Mouse (Mus musculus): ENCODE measurements around the gene Adad2.
A peak's percentile ranks its signal among the peaks of the same experiment; 100 is the strongest.

Adad2 gene

DNA sequence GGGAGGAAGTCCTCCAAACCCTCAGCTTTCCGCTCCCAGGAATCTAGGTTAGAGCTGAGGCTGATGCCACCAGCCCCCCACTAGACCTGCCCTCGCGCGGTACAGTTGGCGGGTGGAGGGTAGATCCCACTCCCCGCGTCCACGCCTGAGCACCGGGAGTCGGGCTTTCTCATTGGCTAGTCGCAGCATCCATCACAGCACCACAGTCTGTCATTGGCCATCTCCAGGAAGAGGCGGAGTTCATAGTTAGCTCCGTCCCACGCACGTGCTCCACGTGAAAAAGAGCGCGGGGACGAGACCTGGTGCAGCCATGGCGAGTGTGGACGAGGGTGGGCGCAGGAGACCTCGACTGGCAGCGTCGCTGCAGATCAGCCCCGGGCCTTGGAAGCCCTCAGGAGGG, at the start of gene Adad2:
Gene Adad2, plus strand, starts transcription at position 277 of the 400 bp plus-strand sequence.
- no peak for DNase-seq

DNA sequence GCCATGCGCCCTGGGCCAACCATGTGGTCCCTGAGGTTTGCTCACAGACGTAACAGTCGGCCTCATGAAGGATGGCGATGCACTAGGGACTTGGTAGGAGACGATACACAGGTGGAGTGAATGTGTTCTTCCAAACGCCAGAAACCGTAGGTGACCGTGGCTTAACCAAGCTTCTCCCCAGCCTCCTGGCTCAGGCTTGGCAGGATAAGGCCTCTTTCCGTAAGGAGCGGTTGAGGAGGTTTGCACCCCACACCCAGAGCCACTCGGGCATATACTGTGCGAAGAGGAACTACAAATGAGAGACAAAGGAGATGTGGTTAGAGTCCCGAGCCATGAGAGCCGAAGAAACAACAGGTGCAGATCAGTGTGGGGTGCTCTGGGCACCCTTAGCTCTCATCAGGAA, 48.7 kb upstream of the Adad2 start:
- DNase-seq = peak; percentile 50 to 54

DNA sequence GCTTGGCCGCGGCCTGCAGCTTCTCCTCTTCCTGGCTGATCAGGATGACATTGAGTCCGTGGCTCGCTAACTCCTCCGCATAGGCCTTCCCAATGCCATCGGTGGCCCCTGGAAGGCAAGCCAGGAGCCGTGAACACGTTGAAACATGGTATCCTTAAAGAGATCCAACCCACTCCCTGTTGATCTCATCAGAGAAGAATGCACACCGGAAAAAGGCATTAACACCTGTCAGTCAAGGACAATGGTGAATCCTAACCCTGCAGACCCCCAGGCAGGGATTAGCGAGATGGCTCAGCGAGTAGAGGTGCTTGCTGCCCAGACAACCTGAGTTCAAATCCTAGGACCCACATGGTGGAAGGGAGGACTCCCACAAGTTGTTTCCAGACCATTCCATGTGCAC, 46.2 kb upstream of the Adad2 start:
- no peak for DNase-seq

DNA sequence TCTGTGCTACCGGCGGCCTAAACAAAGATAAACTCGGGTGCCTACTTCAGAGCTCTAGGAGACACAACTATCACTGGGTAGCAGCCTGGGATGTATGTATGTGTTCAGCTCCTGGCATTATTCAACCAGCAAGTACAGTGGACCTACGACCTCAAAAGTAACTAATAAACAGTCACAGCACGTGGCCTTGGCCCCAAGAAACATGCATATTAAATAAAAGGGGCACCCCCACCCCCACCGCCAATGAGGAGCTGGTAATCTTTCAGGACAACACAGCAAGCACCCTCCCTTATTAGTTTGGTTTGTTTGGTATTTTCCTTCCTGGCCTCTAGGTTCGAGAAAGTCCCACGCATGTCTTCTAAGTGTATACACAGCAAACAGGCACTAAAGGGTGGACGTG, 44.3 kb upstream of the Adad2 start:
- no peak for DNase-seq

DNA sequence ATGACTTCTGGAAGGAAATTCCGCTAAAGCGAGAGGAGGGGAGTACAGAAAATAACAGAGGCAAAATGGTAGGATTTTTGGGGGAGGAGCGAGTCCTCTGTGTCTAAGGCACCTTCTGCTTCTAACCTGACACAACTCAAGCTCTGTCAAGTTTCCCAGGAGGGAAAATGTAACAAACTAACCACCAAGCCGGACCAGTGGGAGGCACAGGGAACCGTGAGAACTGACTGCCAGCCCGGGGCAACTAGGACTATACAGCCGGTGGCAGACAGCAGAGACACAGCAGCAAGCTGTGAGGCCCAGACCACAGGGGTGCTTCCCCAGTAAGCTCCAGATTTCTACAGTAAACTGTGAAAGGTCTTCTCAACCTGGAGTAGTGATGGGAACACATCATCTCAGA, 43.6 kb upstream of the Adad2 start:
- DNase-seq = no peak

DNA sequence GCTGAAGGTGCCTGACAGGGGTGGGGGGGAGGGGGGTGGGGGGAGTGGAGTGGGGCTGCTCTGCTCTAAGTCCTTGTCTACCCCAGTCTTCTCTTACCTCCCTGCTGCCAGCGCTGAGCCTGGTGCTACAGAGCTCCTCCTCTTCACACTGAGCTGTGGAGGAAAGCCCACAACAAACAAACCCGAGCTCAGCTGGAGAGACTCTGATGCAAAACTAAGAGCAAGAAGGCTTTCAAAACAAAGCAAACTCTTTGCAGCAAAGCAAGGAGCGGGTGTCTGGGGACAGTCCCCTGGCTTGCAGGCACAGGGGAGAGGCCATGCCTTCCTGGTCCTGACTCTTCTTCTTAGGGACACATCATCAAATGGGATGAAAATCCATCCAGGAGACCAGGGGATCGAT, 42.7 kb upstream of the Adad2 start:
- DNase-seq = no peak

DNA sequence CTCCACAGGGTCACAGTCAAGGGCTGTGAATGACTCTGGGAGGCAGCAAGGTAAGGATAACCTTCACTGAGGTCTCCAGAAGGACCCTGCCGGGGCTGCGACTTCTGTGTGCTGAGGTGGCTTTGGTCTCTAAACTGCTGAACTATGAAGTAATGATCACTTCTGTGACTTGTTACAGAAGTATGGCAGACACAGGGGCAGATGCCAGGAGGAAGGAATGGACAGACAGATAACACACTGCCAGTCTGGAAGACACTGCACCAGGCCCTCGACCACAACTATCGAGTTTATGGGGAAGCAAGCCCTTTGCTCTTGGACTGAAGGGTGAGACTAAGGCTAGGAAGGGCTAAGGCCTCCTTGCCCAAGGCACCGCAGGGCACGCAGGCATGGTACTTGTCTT, 41.4 kb upstream of the Adad2 start:
- no peak for DNase-seq

DNA sequence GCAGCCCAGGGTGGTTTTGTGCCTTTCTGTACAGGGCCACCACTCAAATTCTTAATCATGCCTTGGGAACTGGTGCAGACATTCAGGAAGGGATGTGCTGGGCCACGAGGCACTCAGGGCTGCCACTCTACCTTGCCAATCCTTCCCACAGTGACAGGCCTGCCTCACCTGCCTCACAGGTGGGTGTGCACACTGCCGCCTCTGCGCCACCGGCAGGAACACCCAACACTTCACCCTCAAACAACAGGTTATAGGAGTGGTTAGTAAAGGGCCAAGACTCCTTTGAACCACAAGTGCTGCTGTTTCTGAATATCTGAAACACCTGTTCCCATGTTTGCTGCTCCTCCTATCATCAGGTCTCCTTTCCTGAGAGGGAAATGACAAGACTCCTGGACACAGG, 40.1 kb upstream of the Adad2 start:
- DNase-seq = no peak

DNA sequence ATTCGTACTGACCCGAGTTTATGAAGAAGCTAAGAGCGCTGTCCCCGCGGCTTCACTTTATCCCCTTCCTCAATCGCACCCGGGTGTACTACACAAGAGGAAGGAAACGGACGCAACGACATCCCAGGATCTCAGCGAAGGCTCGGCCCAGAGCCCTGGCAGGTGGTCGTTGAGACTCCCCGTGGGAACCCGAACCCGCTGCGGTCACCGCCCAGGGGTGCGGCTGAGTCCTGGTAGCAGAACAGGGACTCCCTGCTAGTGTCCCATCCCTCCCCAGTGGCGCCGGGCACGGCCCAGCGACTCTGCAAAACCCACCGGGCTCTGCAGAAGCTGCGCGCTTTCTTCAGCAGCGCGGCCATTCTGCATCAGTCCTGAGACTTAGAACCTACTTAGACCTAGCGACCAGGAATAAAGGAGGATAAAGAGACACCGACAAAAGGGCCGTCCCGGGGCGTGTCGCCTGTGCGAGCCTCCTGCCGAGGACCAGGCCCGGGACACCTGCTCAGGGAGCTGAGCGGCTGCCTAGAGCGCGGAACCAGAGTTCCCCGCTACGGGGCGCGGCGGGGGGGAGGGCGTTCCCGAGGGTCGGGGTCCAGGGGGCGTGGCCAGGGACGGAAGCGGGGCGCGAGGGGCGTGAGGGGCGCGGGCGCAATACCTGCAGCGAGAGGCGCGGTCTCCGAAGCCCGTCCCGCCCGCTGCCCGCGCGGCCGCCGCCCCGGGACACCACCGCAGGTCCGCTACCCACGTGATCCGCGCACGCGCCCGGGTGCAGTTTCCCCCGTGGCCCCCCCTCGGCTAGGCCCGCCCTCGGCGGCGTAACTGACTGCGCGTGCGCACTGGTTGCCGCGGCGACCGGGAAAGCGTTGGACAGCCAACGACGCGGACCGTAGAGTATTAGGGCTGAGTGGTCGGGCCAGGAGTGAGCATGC, 37.8 kb upstream of the Adad2 start, which contains the start of the genes Hsdl1 and Dnaaf1:
Gene Hsdl1, minus strand, starts transcription at position 747 of the 929 bp plus-strand sequence.
Gene Dnaaf1, plus strand, starts transcription at position 799 of the 929 bp plus-strand sequence.
- peak; percentile 98 to 99 for DNase-seq

DNA sequence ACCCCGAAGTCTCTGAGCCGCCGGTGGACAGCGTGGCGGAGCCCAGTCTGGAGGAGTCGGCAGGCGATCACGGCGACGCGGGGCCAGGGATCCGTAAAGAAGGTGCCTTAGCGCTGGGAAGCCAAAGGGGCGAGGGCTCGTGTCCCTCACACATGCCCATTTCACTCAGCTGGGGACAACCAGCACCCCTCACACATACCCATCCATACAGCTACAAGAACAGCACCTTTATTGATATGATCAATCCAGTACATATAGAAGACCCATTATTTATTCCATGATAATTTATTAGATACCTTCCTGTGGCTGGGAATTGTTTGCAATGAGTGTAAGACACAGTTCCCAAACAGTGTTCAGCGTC, 37.2 kb upstream of the Adad2 start:
- no peak for DNase-seq

DNA sequence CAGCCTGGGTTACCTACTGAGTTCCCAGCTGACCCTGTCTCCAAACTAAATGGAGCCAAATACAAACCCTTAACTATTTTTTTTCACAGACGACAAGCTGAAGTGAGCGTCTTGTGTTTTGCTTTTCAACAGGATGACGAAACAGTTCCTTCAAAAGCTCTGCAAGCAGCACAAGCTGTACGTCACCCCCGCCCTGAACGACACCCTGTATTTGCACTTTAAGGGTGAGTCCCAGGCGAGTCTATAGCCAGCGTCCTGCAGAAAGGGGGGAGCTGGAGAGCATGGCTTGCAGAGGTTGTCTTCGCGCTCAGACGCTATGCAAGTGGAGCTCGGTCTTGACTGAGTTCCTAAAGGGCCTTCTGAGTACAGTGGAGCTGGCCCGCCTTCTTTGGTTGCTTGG, 33.5 kb upstream of the Adad2 start:
- no peak for DNase-seq

DNA sequence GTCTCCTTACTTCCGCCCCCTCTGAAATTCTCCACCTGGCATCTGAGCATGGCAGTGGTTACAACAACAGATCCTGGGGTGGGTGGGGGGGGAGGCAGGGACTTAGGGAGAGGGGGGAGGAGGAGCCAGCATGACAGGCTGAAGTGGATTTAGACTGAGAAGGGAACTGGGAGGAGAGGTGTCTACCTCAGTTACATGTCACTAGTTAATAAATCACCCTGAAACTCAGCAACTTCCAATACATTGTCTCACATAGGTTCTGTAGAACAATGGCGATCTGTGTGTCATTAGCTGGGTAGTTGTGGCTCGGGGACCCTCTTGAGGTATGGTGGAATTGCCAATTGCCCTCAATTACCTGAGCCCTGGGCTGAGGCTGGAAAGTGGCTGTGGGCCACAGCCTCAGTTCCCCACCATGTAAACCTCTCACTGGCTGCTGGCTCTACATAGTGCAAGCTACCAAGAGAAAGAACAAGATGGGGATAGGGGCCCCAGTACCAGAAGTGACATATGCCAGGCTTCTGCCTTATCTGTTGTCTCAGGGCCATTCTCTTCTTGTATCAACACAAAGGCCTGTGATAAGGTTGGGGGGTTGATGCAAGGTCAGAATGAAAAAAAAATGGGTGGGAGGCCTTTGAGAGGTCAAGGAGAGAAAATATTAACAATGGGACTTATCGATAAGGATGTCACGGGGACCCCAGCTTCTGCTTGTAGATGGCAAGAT, 31.9 kb upstream of the Adad2 start:
- DNase-seq = no peak

DNA sequence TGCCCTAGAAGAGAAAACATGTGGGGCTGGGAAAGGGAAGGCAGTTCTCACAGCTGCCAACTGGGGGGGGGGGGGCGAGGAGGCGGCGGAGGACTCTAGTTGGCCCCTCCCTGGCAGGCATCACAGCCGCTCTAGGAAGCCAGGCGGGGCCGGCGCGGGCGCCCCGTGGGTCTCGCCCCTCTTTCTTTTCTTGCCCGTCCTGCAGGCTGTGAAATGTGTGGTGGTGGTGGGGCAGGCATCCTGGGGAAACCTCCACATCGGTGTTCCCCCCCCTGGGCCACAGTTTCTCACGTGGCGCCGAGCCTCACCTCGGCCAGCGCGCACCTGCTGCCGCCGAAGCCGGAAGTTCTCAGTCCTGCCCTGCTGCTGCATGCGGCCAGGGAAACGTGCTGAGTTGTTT, 26.6 kb upstream of the Adad2 start:
- no peak for DNase-seq

DNA sequence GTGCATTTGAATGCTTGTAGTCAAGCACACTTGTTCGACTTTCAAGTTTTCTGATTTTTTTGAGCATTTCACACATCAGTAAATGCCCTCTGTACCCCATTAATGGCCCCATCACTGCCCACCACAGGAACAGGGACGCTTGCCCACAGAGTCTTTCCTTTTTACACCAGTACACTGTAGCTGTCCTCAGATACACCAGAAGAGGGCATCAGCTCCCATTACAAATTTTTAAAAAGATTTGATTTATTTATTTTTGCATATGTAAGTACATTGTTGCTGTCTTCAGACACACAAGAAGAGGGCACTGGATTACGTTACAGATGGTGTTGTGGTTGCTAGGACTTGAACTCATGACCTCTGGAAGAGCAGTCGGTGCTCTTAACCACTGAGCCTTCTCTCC, 24.2 kb upstream of the Adad2 start:
- DNase-seq = no peak

DNA sequence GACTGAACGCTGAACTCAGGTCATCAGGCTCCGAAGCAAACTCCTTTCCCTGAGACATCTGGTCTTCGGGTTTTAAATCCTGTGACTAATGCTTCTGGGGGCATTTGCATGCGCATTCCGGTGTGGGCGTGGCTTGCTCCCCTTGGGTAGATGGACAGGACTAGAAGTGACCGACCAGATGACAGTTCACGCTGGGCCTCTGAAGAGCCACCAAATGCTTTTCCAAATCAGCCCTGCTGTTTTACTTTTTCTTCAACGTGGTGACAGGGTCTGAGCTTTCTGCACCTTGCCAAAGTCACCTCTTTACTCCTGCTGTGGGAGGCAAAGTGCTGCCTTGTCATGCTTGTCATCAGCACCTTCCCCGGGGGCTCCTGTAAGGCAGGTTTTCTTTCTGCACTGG, 23.7 kb upstream of the Adad2 start:
- no peak for DNase-seq

DNA sequence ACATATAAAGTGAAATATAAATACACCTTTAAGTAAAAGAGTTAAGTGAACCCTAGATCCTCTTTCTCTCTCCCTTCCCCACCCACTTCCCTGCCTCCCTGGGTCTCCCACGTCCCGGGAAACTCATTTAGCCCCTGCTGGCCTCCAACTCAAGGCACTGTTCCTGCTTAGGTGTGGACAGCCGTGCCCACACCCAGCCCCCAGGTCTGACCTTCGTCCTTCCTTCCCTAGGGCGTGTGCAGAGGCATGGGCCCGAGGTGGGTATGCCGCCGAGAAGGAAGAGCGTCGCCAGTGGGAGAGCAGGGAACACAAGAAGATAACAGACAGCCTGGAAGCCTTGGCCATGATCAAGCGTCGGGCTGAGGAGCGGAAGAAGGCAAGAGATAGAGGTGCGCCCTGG, 22.2 kb upstream of the Adad2 start:
- DNase-seq = no peak

DNA sequence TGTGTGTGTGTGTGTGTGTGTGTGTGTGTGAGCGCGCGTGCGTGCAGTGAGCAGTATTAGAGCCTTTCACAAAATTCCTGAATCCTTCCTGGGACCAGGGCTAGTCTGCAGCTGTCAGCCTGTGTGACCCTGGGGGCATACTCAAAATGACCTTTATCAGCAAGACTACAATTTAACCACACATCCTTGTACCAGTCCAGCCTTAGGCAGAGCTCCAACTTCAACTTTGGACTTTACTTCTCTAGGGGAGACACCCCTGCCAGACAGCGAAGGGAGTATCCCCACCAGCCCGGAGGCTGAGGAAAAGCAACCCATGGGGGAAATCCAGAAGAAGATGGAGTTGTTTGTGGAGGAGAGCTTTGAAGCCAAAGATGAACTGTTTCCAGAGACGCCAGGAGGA, 21.1 kb upstream of the Adad2 start:
- DNase-seq = no peak

DNA sequence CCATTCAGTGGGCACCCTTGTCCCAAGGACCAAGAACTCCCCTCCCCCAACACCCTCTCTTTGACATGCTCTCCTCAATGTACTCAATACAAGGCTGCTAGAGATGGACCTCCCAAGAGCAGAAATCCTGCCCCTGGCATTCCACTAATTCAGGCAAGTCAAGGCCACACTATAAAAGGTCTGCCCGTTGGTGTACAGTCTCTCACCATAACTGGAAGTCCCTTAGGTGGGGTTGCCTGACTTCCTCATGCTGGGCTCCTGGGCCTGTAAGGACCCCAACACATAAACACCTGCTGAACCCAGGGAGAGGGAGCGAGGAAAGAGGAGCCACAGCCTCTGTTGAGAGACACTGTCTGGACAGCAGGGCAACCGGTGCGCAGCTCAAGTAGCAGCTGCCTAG, 8.8 kb upstream of the Adad2 start:
- no peak for DNase-seq

DNA sequence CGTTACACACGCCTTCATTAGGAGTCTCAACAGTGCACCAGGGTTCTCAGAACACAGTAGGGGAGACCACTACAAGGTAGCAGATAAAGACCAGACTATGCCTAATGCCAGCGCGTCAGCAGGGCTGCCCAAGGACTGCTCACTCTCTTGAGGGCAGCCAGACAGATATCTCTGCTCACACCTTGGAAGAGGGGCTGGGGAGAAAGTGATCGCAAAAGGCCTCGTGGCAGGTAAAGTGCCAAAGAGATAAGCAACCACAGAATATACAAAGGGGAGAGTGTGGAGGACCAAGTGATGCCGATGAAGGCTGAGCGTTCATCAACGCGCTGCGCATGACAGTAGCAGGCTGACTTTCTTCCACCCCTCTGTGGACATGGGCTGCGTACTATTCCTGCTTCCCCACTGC, 8.1 kb upstream of the Adad2 start:
- no peak for DNase-seq

DNA sequence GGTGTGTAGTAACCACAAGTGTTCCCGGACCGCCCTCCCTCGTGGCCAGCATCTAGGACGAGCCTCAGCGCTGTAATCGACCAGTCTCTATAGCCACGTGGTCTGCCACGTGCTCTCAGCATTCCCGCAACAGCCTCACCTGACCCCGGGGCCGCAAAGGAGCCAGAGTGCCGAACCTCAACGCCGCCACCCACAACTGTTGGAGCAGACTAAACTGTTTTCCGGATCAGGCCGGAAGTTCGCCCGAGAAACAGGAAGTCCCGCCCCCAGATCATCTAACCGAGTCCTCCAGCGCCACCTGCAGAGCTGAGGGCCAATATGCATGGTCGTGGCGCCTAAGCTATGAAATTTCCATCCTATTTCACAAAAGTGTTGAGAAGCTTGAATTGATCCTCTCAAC, 7.6 kb upstream of the Adad2 start, which contains the start of gene Taf1c:
Gene Taf1c, minus strand, starts transcription at position 227 of the 400 bp plus-strand sequence.
- DNase-seq = peak; percentile 93 to 97

DNA sequence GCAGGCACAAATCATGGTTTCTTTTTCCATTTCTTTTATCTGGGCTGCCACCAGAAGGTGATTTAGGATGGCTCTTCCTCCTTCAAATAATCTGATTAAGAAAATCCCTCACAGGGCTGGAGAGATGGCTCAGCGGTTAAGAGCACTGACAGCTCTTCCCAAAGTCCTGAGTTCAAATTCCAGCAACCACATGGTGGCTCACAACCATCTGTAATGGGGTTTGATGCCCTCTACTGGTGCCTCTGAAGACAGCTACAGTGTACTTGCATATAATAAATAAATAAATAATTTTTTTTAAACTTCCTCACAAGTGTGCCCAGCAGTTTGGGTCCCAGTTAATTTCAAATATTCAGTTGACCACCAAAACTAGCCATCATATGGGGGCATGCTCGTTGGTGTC, 6.3 kb upstream of the Adad2 start:
- no peak for DNase-seq

DNA sequence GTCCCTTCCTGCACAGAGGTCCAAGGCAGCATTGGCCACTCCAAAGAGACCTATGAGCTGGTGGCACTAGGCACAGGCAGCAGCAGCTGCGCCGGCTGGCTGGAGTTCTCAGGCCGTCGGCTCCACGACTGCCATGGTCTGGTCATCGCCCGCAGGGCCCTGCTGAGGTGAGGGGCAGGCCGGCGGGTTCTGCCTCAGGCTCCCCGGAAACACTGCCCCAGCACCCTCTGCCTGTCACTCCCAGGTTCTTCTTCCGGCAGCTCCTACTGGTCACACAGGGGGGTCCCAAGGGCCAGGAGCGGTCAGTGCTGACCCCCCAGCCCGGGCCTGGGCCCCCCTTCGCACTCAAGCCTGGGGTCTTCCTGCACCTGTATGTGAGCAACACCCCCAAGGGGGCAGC, 2.5 kb downstream of the Adad2 start:
- DNase-seq = no peak

DNA sequence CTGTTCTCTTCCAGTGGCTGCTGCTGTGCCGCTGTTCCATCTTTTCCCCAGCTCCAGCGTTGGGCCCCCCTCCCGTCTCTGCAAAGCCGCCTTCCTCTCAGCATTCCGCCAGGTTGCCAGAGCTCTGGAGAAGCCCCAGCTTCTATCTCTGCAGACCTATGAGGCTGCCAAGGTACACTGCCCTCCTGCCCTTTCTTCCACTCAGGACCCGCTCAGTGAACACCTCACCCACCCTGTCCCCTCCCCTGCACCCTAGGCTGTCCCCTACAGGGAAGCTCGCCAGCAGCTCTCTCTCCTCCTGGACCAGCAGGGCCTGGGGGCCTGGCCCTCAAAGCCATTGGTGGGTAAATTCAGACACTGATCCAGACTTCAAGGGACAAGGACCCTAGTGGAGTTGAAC, 3.8 kb downstream of the Adad2 start:
- DNase-seq = no peak

DNA sequence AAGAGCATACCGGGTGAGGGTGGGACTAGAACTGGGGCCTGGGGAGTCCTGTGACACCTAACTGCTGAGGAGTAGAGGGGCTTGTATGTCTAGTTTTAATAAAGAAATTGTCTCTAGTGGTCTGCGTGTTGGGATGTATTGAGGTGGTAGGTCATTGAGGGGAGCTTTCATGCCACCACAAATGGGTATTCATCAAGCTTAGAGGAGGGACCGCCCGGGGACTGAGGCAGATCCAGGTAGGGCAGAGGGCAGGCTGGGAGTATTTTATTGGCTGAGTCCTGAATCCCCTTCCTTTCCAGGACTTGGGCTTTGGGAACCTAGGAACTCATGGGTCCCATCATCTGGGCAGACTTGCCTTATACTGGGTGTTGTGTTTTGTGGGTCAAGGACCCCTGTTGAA, 4.3 kb downstream of the Adad2 start:
- DNase-seq = no peak
